Mouse (Mus musculus): ENCODE measurements around the gene Ttc8. TPM values are rescaled to one million over a fixed set of nuclear protein-coding genes. Genes with fewer than 3 reads are reported as not detected.

Gene Ttc8
- polyA plus RNA-seq, 2 experiments, result 23.9 to 42.4 TPM

DNA sequence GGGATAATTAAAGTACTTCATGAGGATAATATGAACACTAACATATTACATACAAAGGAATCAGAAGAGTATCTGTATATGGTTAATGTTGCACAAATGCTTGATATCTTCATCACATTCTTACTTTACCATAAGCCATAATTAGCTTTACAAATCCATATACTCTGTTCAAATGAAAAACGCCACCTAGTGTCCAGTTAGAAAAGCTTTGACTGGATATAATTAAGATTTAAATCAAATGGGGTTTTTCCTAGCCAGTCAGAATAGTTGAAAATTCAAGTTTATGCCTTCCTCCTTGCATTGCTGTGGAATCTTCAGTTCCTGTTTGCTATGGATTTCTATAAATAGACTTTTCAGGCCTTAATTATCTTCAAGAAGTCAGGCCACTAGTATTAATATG is 35.9 kb upstream of the Ttc8 start:
- H3K9me3 ChIP-seq (ENCODE audit: control insufficient read depth, low read length), result no peaks in the 10 kb centered on the region
- ATAC-seq (ENCODE audit: low FRiP score, low read depth) (no peak), DNase-seq (ENCODE audit: low spot score) (peak; percentile 73)
- H3K36me3 ChIP-seq (ENCODE audit: control insufficient read depth, insufficient read depth, low read length), result no peaks in the 10 kb centered on the region
- no peak overlapping the region for H3K4me3 ChIP-seq (replicated peaks; ENCODE audit: low read length)
- no peak for TF ChIP-seq POLR2A (IDR thresholded peaks at IDR 0.05; ENCODE audit: borderline replicate concordance, extremely low read depth, insufficient read depth, insufficient read length)
- H3K4me1 ChIP-seq (ENCODE audit: control insufficient read depth, insufficient read depth, low read length), result no peaks in the 10 kb centered on the region
- H3K4me2 ChIP-seq (replicated peaks; ENCODE audit: low read depth, low read length, severe bottlenecking), result no peak overlapping the region
- no peak overlapping the region for H3K9ac ChIP-seq (ENCODE audit: low read depth, low read length, severe bottlenecking)
- no peaks in the 10 kb centered on the region for H3K27me3 ChIP-seq (ENCODE audit: control insufficient read depth, insufficient read depth, low read length)
- no peak overlapping the region for H3K27ac ChIP-seq (replicated peaks; ENCODE audit: low read depth, low read length)
- WGBS, result 2% methylated on average over 1 of the region's 1 CpGs

DNA sequence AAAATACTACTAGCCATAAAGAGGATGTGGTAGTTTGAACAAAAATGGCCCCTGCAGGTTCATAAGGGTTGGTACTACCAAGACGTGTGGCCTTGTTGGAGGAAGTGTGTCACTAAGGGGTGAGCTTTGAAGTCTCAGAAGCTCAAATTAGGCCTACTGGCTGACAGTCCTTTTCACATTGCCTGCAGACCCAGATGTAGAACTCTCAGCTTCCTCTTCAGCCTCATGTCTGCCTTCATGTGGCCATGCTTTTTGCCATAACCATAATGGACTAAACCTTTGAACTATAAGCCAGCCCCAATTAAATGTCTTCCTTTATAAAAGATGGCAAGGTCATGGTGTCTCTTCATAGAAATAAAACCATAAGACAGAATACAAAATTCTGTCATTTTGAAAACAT is 23.6 kb upstream of the Ttc8 start:
- WGBS, result 46% methylated on average over 1 of the region's 1 CpGs
- no peak overlapping the region for H3K4me3 ChIP-seq (replicated peaks; ENCODE audit: low read length)
- H3K9me3 ChIP-seq (ENCODE audit: control insufficient read depth, low read length), result no peaks in the 10 kb centered on the region
- H3K27me3 ChIP-seq (ENCODE audit: control insufficient read depth, insufficient read depth, low read length), result peaks cover 18% of the 10 kb centered on the region
- H3K4me1 ChIP-seq (ENCODE audit: control insufficient read depth, insufficient read depth, low read length), result peaks cover 3% of the 10 kb centered on the region; the same call in 1 of the 2 replicates
- no peak for ATAC-seq (ENCODE audit: low FRiP score, low read depth)
- no peak overlapping the region for H3K9ac ChIP-seq (ENCODE audit: low read depth, low read length, severe bottlenecking)
- H3K27ac ChIP-seq (replicated peaks; ENCODE audit: low read depth, low read length), result no peak overlapping the region
- no peak for DNase-seq (ENCODE audit: low spot score)
- no peaks in the 10 kb centered on the region for H3K36me3 ChIP-seq (ENCODE audit: control insufficient read depth, insufficient read depth, low read length)
- TF ChIP-seq POLR2A (IDR thresholded peaks at IDR 0.05; ENCODE audit: borderline replicate concordance, extremely low read depth, insufficient read depth, insufficient read length), result no peak
- no peak overlapping the region for H3K4me2 ChIP-seq (replicated peaks; ENCODE audit: low read depth, low read length, severe bottlenecking)

DNA sequence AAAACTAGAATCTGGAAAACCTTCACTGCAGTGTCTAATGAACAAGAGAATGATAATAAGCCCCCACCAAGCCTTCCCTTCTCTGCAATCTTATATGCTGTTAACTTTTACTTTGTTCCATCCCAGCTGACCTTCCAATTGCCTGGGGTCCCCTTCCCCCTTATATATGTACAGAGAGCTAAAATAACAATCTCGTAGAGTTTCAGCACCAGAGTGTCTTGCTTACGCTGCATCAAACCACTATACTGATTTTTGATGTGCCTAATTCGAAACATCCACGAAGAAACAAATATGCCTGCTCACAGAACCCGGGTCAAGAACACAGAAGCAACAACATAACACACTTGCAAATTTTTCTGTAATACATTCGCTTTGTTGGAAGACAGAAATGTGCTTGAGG is 20.7 kb upstream of the Ttc8 start:
- Histone ChIP-seq H3K27me3 (ENCODE audit: control insufficient read depth, insufficient read depth, low read length) (peaks cover 18% of the 10 kb centered on the region), H3K9ac (ENCODE audit: low read depth, low read length, severe bottlenecking) (no peak overlapping the region), H3K9me3 (ENCODE audit: control insufficient read depth, low read length) (no peaks in the 10 kb centered on the region), H3K4me1 (ENCODE audit: control insufficient read depth, insufficient read depth, low read length) (peaks cover 3% of the 10 kb centered on the region; the same call in 1 of the 2 replicates), H3K36me3 (ENCODE audit: control insufficient read depth, insufficient read depth, low read length) (no peaks in the 10 kb centered on the region), H3K4me3 (replicated peaks; ENCODE audit: low read length) (no peak overlapping the region), H3K27ac (replicated peaks; ENCODE audit: low read depth, low read length) (no peak overlapping the region), H3K4me2 (replicated peaks; ENCODE audit: low read depth, low read length, severe bottlenecking) (no peak overlapping the region)
- no peak for TF ChIP-seq POLR2A (IDR thresholded peaks at IDR 0.05; ENCODE audit: borderline replicate concordance, extremely low read depth, insufficient read depth, insufficient read length)
- ATAC-seq (ENCODE audit: low FRiP score, low read depth) (no peak), DNase-seq (ENCODE audit: low spot score) (no peak)
- 68% methylated on average over 6 of the region's 6 CpGs for WGBS

DNA sequence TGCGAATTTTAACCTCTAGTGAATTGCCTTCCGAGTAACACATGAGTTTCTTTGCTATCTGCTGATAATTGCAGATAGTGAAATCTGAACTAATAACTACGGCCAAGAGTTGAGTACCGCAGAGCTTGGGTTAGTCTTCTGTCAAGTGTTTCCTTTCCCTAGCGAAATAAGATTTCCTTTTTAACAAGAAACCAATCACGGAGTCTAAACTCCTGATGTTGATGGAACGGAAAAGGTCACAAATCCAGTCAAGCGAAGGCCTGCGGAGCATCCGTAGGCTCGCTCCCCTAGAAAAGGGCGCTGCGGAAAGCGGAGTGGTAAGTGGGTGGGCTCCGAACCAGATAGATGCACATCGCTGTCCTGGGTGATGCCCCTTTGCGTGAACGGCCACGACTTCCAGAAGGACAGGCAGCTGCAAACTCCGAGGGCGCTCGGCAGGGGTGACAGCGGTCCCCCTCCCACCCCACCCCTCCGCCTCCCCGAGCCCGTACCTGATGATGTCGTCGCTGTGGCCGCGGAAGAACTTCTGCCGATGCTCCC is 20.0 kb upstream of the Ttc8 start:
- DNase-seq (ENCODE audit: low spot score) (no peak), ATAC-seq (ENCODE audit: low FRiP score, low read depth) (no peak)
- Histone ChIP-seq H3K9ac (ENCODE audit: low read depth, low read length, severe bottlenecking) (peak overlapping the region; percentile 48), H3K4me2 (replicated peaks; ENCODE audit: low read depth, low read length, severe bottlenecking) (peak overlapping the region; percentile 90), H3K4me3 (replicated peaks; ENCODE audit: low read length) (peak overlapping the region; percentile 72), H3K4me1 (ENCODE audit: control insufficient read depth, insufficient read depth, low read length) (peaks cover 3% of the 10 kb centered on the region; the same call in 1 of the 2 replicates), H3K27ac (replicated peaks; ENCODE audit: low read depth, low read length) (no peak overlapping the region), H3K9me3 (ENCODE audit: control insufficient read depth, low read length) (no peaks in the 10 kb centered on the region), H3K27me3 (ENCODE audit: control insufficient read depth, insufficient read depth, low read length) (peaks cover 18% of the 10 kb centered on the region), H3K36me3 (ENCODE audit: control insufficient read depth, insufficient read depth, low read length) (no peaks in the 10 kb centered on the region)
- 4% methylated on average over 29 of the region's 31 CpGs for WGBS
- TF ChIP-seq POLR2A (IDR thresholded peaks at IDR 0.05; ENCODE audit: borderline replicate concordance, extremely low read depth, insufficient read depth, insufficient read length), result no peak

DNA sequence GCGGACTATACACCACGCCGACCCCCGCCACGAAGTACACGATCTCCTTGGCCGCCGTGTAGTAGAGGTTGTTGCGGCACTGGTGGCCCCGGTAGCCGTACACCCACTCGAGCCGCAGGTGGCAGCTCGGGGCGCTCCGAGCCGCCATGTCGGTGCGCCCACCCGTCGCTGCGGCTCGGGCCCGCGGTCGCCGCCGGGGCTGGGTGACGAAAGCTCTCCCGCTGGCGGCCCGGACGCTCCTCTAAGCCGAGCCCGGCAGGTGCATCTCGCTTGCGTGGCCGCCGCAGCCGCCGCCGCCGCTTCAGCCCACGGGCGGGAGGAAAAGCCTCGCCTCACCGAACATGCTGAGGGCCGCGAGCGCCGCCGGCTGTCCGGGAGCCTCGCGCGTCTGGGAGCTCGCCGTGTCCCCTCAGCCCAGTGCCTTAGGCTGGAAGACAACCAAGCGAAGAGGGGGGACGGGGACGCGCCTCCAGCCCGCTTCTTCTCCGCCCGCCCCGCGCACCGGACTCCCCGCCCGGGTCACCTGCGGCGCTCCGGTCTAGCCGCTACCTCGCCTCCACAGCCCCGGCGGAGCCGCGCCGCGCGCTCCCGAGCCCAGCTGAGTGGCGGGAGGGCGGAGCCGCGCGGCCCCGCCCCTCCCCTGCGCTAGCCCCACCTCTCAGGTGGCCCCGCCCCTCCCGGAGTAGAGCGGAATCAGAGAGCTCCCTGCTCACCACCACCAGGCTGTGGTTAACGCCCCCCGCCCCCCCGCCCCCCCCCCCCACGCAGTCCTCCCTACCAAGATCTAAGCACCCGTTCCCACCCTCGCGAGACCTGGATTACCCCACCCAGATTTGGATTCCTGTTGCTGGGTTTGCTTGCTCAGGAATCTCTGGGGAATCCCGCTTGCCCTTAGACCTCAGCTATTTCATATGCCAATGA is 19.2 kb upstream of the Ttc8 start, which contains the start of gene Eml5:
Gene Eml5, minus strand, starts transcription at position 604 of the 921 bp plus-strand sequence.
- Histone ChIP-seq H3K36me3 (ENCODE audit: control insufficient read depth, insufficient read depth, low read length) (no peaks in the 10 kb centered on the region), H3K27ac (replicated peaks; ENCODE audit: low read depth, low read length) (no peak within 1 kb of the TSS), H3K9me3 (ENCODE audit: control insufficient read depth, low read length) (no peaks in the 10 kb centered on the region), H3K4me2 (replicated peaks; ENCODE audit: low read depth, low read length, severe bottlenecking) (peak within 1 kb of the TSS; percentile 90), H3K4me1 (ENCODE audit: control insufficient read depth, insufficient read depth, low read length) (peaks cover 3% of the 10 kb centered on the region; the same call in 1 of the 2 replicates), H3K4me3 (replicated peaks; ENCODE audit: low read length) (peak within 1 kb of the TSS; percentile 72), H3K27me3 (ENCODE audit: control insufficient read depth, insufficient read depth, low read length) (peaks cover 18% of the 10 kb centered on the region), H3K9ac (ENCODE audit: low read depth, low read length, severe bottlenecking) (peak within 1 kb of the TSS; percentile 48)
- WGBS, result 2% methylated on average over 59 of the region's 101 CpGs
- no peak for TF ChIP-seq POLR2A (IDR thresholded peaks at IDR 0.05; ENCODE audit: borderline replicate concordance, extremely low read depth, insufficient read depth, insufficient read length)
- peak; percentile 90 for ATAC-seq (ENCODE audit: low FRiP score, low read depth)
- peak; percentile 57 for DNase-seq (ENCODE audit: low spot score)

All from limb, embryonic 14.5 days (tissue).